Mouse (Mus musculus): ENCODE results near the gene Epas1.

Epas1 gene

GRCm38 (mm10) chr17:86753130-86753821 lies at the start of gene Epas1:
Gene Epas1 (plus strand): TSS chr17:86753700.
- peak; percentile 89 for DNase-seq (ENCODE audit: low spot score)

- no peak for DNase-seq (ENCODE audit: low spot score)
Measured at GRCm38 (mm10) chr17:86705236-86705635, 48.3 kb upstream of the Epas1 start.

DNA sequence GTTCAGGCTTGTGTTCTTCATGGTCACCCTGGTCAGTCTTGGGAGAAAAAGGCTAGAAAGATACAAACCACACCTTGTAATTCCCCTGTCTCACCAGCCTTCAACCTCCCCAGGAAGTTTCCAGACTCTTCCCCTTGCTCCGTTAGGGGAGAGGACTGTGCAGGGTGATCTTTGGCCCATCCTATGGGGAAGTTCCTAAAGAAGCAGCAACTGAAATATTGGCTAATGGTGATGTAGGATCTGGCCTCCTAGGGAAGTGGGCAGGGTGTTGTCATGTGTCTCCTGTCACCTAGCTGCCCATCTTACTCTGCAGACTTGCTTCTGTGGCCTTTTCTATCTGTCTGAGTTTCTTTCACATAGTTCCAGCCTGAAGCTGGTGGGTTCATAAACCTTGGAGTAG lies 47.0 kb upstream of the Epas1 start:
- no peak for DNase-seq (ENCODE audit: low spot score)

- no peak for DNase-seq (ENCODE audit: low spot score)
Measured at GRCm38 (mm10) chr17:86709803-86710202, 43.7 kb upstream of the Epas1 start.

DNA sequence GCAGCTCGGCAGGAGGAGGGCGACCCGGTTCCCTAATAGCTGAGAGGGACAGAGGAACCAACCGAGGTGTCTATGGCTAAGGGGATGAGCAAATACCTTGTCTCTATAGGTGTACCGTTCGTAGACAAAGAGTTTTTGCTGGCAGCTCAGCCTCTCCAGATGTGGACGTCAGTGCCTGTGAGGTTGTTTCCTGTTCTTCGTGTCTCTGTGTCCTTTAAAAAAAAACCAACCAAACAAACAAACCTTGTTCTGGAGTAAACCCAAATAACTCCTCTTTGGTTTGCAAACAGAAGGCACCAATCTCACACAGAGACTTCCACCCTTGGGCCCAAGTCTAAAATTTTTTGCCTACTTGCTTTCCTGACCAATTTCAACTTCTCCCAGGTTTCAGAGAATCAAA lies 43.1 kb upstream of the Epas1 start:
- no peak for DNase-seq (ENCODE audit: low spot score)

- peak; percentile 48 for DNase-seq (ENCODE audit: low spot score)
Measured at GRCm38 (mm10) chr17:86711949-86712348, 41.6 kb upstream of the Epas1 start.

DNA sequence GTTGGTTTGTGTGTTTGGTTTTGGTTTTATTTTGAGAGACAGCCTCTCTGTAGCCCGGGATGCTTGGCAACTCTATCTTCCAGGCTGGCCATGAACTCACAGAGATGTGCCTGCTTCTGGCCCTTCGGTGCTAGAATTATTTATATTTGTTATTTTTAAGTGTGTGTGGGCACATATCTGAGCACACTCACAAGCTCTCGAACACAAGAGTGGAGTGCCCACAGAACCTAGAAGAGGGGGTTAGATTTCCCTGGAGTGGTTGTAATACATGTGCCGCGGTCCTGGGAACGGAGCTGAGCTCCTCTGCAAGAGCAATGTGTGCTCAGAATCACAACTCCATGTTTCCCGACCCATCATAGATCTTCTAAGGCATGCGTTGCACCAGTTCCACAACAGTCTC lies 40.9 kb upstream of the Epas1 start:
- no peak for DNase-seq (ENCODE audit: low spot score)

DNA sequence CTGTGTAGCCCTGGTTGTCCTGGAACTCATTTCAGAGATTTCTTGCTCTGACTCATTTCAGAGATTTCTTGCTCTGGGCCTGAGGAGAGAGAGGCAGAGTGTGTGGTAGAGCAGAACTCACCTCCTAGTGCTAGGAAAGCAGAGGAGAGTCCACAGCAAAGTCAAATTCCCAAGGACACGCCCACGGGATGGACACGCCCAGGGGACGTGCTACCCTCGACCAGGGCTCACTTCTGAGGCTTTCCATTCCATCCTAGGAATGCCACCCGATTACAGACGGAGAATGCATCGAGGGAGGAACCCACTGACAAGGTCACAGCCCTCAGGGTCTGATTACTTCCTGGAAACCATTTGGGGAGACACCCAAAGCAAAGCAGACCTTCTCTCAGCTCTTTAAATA lies 39.9 kb upstream of the Epas1 start:
- peak; percentile 64 for DNase-seq (ENCODE audit: low spot score)

DNA sequence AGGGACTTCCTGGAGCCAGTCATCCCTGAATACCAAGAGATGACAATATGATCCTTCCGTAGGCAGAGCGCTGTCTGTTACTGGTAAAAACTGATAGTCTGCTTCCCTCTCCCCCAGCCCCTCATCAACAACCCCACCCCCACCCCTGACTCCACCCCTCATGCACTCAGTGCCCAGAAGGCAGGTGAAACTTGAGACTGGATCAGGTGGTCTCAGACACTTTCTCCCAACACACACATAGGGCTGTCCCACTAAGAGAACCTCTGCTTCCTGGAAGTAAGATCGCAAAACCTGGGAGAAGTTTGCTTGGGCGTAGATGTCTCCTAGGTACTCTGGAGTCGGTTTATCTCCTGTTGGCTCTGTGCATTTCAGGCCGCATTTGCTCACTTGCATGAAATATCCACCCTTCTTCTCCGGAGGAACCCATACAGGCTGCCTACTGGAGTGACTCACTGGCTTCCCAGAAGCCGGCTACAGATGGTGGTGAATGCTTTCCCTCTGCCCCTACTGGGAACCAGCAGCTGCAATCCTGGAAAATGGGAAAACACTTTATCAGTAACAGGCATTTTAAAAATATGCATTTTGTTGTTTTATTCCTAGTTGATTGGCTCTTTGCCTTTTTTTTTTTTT lies 28.6 kb upstream of the Epas1 start:
- DNase-seq (ENCODE audit: low spot score): no peak

DNA sequence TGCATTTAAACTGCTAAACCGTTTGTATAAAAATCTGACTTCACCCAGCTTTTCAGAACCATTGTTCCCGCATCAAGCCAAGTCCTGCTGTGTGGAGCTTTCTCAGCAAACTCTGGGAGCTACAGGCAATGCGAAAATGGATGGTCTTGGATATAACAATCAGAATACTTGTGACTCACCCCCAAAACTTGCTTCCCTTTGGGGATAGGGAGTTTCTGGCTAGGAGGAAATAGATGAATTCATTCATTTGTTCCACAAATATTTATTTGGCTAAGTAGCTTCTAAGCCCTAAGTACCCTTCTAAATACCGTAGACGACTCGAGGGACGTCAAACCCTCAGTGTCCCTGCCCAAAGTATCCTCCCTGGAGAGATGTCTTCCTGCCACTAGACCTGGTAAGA lies 27.0 kb upstream of the Epas1 start:
- no peak for DNase-seq (ENCODE audit: low spot score)

DNA sequence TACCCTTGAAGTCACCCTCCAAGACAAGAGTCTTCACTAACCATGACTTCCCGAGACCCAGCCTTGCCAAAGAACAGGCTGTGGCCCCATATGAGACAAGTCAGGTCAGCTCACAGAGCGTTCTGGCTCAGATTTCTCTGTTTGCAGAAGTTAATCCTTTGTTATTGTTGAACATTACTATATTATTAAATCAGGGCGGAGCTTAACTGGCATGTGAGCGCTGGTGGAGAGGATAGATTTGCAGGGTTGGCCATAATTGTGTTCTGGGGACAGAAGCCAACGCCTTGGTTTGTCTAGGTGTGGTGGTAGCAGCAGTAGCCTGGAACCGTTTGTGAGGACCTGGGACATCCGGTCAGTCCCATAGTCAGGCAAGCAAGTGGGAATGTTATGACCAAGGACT lies 26.5 kb upstream of the Epas1 start:
- DNase-seq (ENCODE audit: low spot score): no peak

GRCm38 (mm10) chr17:86731273-86731672 lies 22.2 kb upstream of the Epas1 start:
- DNase-seq (ENCODE audit: low spot score): no peak

DNA sequence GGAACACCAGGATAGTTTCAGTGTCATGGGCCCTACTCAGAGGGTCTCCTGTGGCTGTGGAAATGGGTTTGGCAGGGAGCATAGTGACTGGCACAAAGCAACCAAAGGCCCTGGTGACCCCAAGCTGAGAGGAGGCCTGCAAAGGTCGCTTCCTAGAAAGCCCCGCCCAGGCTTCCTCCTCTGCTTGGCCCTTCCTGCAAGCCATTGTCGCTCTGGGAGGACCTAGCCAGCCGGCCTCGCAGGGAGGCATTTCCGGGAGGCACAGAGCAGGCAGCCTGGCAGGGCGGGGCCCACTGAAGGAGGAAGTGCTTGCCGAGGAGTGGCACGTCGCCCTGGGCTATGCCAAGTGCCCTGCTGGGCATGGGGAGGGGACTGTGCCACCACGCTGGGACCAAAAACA lies 21.5 kb upstream of the Epas1 start:
- peak; percentile 69 for DNase-seq (ENCODE audit: low spot score)

DNA sequence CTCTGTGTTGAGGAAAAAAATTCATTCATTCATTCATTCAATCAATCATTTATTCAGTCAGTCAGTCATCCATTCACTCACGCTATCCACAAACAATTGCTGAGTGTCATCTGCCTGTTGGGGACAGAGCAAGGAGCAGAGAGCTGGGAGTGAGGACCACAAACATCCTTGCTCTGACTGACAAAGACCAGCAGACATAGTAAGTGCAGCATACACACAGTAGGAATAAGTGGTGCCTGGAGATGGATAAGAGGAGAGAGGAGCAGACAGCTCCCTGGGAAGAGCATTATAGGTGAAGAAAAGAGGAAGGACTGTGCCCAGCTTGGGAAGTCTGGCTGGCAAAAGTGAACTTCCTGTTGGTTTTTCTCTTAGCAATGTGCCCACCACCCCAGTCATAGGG lies 21.0 kb upstream of the Epas1 start:
- no peak for DNase-seq (ENCODE audit: low spot score)

- DNase-seq (ENCODE audit: low spot score): no peak
Measured at GRCm38 (mm10) chr17:86733644-86734043, 19.9 kb upstream of the Epas1 start.

DNA sequence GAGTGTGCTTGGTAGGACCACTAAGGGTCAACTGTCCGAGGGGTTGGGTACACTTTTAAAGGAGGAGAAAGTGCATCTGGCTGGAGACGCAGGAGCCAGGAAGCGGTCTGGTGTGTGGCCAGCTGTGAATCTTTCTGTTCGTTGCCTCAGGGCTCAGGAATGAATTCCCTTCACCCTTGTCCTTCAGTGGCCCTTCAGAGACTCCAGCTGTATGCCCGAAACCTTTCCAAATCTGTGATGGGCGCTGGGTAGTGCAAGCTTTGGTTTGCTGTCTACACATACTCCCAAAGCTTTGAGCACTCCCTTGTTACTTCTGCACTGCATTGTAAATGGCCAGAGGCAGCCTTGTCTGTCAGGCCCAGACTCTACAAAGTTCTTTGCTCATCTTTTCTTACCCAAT lies 15.0 kb upstream of the Epas1 start:
- no peak for DNase-seq (ENCODE audit: low spot score)

DNA sequence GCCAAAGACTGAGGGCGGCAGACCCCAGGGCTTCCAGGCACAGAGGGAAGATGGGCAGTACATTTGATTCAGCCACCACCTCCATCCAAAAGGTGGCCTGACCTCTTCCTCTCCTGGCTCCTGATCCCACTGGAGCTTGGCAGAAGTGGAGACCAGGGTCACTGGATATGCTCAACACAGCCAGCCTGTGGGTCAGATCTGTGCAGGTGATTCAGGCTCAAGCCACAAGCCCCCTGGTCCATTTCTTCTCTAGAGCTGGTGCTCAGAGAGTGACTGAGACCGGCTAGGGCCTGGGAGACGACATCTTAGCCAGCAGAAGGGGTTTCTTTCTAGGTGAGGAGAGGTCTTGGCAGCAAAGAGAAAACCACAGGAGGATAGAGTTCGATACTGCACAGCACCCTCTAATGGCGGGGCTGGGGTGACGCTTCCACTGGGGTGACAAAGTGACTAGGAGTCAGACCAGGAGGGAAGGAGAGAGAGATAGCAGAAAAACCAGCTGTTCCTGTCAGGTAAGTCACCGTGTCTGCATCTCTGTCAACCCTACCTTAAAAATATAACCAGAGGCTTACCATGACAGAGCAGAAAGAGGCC lies 10.1 kb upstream of the Epas1 start:
- DNase-seq (ENCODE audit: low spot score): no peak

DNA sequence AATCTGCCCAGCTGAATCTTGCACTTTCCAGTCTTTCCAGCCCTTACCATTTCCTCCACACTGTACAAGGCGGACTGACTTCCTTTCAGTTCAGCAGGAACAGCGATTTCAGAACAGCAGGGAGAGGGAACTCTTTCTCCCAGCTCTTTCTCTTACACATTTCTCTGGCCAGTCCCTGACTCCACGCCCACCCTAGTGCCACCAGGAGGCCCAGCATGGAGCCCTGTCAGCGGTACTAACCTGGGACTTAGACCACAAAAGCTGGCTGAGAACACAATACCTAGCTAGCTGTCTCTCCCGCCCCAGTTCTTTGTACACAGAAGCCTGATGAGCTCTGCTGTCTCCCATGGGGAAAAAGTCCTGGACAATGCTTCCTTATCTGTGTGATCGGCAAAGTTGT lies 8.6 kb upstream of the Epas1 start:
- no peak for DNase-seq (ENCODE audit: low spot score)

DNA sequence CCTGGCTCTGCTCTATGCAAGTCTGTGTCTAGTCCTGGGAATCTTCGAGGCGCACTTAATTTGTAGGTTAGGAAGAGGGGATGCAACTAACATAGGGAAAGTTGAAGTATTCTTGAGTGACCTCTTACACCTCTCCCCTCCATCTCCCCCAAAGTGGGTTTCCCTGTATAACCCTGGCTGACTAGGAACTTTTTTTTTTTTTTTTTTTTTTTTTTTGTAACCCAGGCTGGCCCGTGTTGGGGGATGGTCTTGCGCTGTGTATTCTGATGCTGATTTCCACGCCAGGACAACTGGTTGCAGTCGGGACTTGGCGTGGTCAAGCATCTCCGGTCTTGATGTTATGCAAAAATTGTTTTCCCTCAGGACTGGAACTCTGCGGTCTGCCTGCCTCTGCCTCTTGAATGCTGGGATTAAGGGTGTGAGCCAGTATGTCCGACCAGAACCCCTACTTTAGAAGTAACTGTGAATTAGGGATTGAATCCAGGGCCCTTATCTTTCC lies 2.1 kb upstream of the Epas1 start:
- DNase-seq (ENCODE audit: low spot score): no peak

DNA sequence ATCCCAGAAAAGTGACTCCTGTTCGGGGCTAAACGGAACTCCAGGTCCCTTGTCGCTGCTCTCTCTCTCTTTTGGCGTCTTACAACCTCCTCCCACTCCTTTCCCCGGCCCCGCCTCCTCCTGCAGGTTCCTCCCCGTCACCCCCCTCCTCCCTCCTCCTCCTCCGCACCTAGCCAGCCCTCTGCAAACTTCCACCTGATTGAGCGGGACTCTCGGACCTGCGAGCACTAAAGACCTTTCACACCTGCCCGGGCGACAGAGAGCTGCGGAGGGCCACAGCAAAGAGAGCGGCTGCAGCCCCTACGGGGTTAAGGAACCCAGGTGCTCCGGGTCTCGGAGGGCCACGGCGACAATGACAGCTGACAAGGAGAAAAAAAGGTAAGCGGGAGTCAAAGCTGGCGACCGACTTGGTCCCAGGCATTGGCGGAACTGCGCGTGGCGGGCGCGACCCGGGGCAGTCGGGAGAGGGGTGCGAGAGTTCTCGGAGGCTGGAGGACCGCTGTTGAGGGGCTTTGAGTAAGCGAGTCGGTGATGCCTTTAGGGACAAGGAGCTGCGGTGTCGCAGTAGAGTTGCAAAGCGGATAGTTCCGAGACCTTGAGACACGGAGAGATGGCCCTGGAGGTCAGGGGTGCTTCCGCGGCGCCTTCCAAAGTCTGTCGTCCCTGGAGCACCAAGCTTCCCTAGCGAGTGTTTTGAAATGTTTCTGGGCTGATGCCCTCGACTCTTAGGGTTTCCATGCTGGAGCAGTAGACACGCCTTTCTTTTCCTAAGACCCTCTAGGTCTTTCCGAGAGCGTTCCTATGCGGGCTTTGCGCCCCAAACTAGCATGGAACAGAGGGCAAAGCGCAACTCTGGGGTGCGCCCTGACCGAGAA lies 668 bp downstream of the Epas1 start:
- peak; percentile 86 for DNase-seq (ENCODE audit: low spot score)

GRCm38 (mm10) chr17:86754806-86755571 lies 1.5 kb downstream of the Epas1 start:
- DNase-seq (ENCODE audit: low spot score): peak; percentile 79

Data from testis, postnatal 10 days (tissue).